Mouse (Mus musculus) gastrocnemius, adult 2 months (tissue): ENCODE results near the gene Tmem30c. TPM values are rescaled to one million over a fixed set of nuclear protein-coding genes. Genes with fewer than 3 reads are reported as not detected.
"Not testable (repeated sequence)": the region's sequence is repeated elsewhere in the genome, so short reads cannot be mapped to it uniquely, and the experiment has no call there.

ENCODE experiments used
- DNase-seq: peaks from one replicate; pipeline ENCODE4 v3.0.0; 2022
- H3K27ac ChIP-seq: fragments of 200-600 bp; 2 replicates; pipeline ENCODE4 v1.8.1; 2022; ENCODE audit warnings: mild to moderate bottlenecking
- H3K4me3 ChIP-seq: fragments of 200-600 bp; 2 replicates; pipeline ENCODE4 v1.8.1; 2022; ENCODE audit warnings: mild to moderate bottlenecking, moderate library complexity
- CTCF ChIP-seq: fragments of 200-600 bp; IDR thresholded peaks from 2 replicates; pipeline ENCODE4 v1.8.1; 2022; ENCODE audit warnings: antibody characterized with exemption, mild to moderate bottlenecking, moderate library complexity
- intact Hi-C: fragments of 180-260 bp; cut with DNase I; formaldehyde crosslinking; loops from one replicate; pipeline ENCODE4 v1.15.1; 2025
- total RNA-seq, 2 experiments: library from RNA; stranded (reverse); gene quantifications; 2 replicates each; pipeline ENCODE4 v1.2.3; 2021

Gene Tmem30c
- total RNA-seq, 2 experiments from 2014 or later: not detected

GRCm38 (mm10) chr16:57243858-57244248, 48.8 kb downstream of the Tmem30c start:
- DNase-seq: peak; percentile 89
- TF ChIP-seq CTCF: peak; percentile 95
- intact Hi-C loops: loop anchor here (1.0 to 5.0 kb wide), 4 partner anchors 78 to 348 kb away; no protein-coding TSS in a partner anchor
- peak overlapping the region; percentile 38; the same call in 1 of the 2 replicates for H3K27ac ChIP-seq
- no peak overlapping the region for H3K4me3 ChIP-seq

DNA sequence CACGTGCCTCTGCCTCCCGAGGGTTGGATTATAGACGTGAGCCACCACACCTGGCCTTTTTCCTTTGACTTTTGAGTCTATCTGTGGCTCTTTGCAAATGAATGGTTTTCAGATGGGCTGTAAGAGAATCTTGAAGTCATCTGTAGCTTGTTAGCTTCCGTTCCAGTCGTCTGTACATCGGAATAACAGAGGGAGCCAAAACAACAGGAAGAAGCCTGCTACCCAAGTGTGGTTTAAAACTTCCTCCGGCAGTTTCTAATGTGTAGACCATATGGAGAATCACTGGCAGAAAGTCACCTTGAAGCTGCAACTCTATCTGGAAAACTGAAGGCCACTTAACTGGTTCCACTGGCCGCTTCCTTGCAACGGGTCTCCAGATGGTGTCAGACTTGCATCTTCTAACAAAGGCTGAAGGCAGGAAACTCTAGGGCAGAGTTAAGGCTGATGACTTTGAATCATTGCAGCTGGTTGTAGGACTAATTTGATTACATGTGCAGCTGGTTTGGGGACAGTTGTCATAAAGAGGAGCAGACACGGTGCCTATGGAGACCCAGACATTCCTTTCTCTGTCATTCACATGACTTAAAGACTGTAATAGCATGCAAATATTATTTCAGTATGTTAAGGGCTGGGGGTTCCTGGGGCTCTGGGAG, 49.3 kb downstream of the Tmem30c start:
- DNase-seq: peak; percentile 30
- TF ChIP-seq CTCF: 0 out of 2 replicates have a peak, but pooled peaks have one; percentile 18
- intact Hi-C loops: loop anchor here (5.0 kb wide), 3 partner anchors 79 to 349 kb away; no protein-coding TSS in a partner anchor
- no peak overlapping the region for H3K4me3 ChIP-seq
- peak overlapping the region; percentile 38; the same call in 1 of the 2 replicates for H3K27ac ChIP-seq

- intact Hi-C loops: loop anchor here (5.0 kb wide), 3 partner anchors 79 to 349 kb away; no protein-coding TSS in a partner anchor
- TF ChIP-seq CTCF: no peak
- DNase-seq: no peak
- no peak overlapping the region for H3K4me3 ChIP-seq
- no peak overlapping the region; the same call in 1 of the 2 replicates for H3K27ac ChIP-seq
Measured at GRCm38 (mm10) chr16:57242857-57243204, 49.8 kb downstream of the Tmem30c start.

DNA sequence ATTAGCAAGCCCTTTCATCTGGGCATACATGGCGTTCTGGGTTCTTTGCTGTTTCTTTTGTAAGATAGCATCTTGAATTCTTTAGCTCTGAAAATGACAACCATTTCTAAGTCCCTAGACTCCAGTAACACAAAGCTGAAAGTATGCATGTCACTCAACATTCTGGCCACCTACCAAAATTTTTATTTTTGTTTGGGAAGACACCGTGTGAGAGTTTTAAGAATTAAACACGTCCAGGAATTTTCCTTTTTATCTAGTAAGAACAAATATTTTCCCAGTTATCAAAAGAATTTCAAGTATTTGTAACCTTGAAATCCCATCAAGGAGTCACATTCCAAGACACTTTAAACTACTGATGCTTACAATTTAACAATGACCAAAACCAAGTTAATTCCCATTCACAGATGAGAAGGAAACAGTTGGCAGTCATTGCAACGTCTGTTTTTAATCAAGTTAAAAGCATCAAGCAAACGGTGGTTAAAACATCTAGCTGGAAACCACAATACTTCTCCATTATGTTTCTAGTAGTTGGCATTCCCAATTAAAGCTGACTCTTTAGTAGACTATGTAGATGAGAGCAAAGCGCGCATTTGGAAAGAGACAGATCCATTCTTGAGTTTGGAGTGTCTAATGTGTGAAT, 56.7 kb downstream of the Tmem30c start:
- TF ChIP-seq CTCF: no peak
- Histone ChIP-seq H3K4me3 (no peak overlapping the region), H3K27ac (no peak overlapping the region)
- intact Hi-C loops: no loop called here
- DNase-seq: no peak

- intact Hi-C loops, DNase-seq: not testable (repeated sequence)
- H3K27ac ChIP-seq: peak overlapping the region; percentile 93; the same call in 1 of the 2 replicates
- H3K4me3 ChIP-seq: peak overlapping the region; percentile 100
Measured at GRCm38 (mm10) chr16:57231937-57232310, 60.7 kb downstream of the Tmem30c start.

DNA sequence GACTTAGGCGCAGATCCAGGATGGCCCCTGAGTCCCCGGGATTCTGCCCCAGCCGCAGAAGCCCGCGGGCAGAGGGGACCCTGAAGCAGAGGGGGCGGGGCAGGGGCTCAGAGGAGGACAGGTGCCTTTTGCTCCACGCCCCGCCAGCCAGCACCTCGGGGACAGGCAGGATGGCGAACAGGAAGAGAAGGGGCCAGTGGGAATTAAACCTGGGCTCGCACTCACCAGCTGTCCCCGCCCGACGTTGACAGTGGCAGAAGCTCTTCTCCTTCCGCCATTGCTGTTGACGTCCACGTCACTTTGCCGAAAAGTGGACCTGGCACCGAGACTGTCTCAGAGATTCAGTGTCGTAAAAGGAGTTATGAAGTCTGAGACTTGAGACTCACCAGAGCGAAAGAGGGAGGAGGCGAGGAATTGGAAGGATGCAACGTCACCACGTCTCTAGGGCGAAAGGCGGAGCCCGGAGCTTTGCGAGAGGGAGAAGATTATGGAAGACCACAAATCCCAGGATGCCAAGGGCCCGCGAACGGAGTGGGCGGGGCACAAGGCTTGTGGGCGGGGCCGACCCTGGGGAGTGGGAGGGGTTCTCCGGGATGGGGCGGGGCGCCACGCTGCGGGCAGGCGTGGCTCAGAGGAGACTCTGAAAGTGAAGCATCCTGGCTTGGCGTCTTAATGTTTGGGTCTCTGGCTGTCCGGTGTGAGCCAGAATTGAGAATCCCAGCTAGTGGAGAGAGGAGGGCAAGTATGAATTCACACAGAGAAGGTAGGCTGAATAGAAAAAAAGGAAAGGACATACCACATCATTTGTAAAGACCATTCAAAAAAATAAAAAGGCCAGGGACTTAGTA, 61.4 kb downstream of the Tmem30c start, which contains the start of gene Tbc1d23:
Gene Tbc1d23, minus strand, starts transcription at position 416 of the 848 bp plus-strand sequence.
- intact Hi-C loops: no loop called here
- no peak; the same call in 1 of the 2 replicates for TF ChIP-seq CTCF
- peak; percentile 97 for DNase-seq

GRCm38 (mm10) chr16:57226444-57226843, 66.2 kb downstream of the Tmem30c start:
- Histone ChIP-seq H3K27ac (no peak overlapping the region), H3K4me3 (no peak overlapping the region)
- no peak for DNase-seq
- no peak for TF ChIP-seq CTCF
- intact Hi-C loops: no loop called here

More for the DNA sequence above, 61.4 kb downstream of the Tmem30c start, which contains the start of gene Tbc1d23:
- peak within 1 kb of the TSS; percentile 93 for H3K27ac ChIP-seq
- peak within 1 kb of the TSS; percentile 100 for H3K4me3 ChIP-seq

DNA sequence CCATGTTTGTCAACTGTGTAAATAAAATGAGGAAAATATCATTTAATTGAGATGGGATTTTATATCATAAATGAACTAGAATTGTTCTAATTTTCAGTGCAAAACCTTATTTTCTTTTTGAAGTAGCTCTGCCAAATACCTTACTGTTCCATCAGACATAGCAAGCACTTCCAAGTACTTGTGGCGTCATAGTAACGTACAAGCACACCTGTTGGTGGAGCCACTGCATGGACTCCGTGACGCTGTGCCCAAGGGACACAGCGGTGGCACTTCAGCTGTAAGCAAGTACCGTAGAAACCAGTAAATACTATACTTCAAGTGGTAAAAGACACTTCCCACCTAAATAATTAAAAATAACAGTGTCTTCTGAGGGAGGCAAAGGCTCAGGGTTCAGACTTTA, 72.3 kb downstream of the Tmem30c start:
- no peak for DNase-seq
- no peak overlapping the region for H3K27ac ChIP-seq
- H3K4me3 ChIP-seq: no peak overlapping the region
- intact Hi-C loops: no loop called here
- no peak for TF ChIP-seq CTCF

Other genes starting within 250 kb of the Tmem30c start
- gene Tmem45a2, start 221.5 kb downstream of the Tmem30c start, total RNA-seq: not detected
- 10 to 100 TPM; 31.6 to 37.4 TPM for gene Tomm70a, start 171.2 kb downstream of the Tmem30c start, total RNA-seq
- gene Nit2, start 125.5 kb downstream of the Tmem30c start, total RNA-seq: 10 to 100 TPM; 22.7 to 24.3 TPM
- 10 to 100 TPM; 19.2 to 19.5 TPM for gene Tbc1d23, start 61.4 kb downstream of the Tmem30c start, total RNA-seq
- gene Filip1l, start 60.2 kb upstream of the Tmem30c start, total RNA-seq: 10 to 100 TPM; 37.5 to 67.0 TPM